Mouse (Mus musculus): ENCODE results near the gene Spx.

GRCm38 (mm10) chr6:142462194-142462593 lies 49.0 kb downstream of the Spx start:
- TF ChIP-seq TAL1 (IDR thresholded peaks at IDR 0.05; ENCODE audit: low read length) (no peak), GATA1 (IDR thresholded peaks at IDR 0.05; ENCODE audit: low read length) (no peak)
